11 mouse cellular contexts compared by ENCODE assay signal in genomic region chr9:91382111-91382379, GRCm38 (mm10). TPM values are rescaled to one million over a fixed set of nuclear protein-coding genes. Genes with fewer than 3 reads are reported as not detected.
A peak's percentile ranks its signal among the peaks of the same experiment; 100 is the strongest.
DNase-seq lines count a peak whose midpoint lies in the region; ATAC-seq lines count a peak whose summit lies in the region.
"Had no signal": no experiment of that assay in that cellular context is flagged by ENCODE, and none has a peak within 500 bp of the region (broad histone marks: within the 10 kb centered on the region; RNA-seq: fewer than 3 reads in every experiment).

No protein-coding gene starts in this region.

- H3K27ac ChIP-seq in heart, embryonic 15.5 days, result no peak overlapping the region
- no peak overlapping the region for H3K27ac ChIP-seq in embryonic facial prominence, embryonic 11.5 days (replicated peaks; ENCODE audit: low read depth, low read length)
- peak overlapping the region; percentile 93 for H3K27ac ChIP-seq in hindbrain, embryonic 11.5 days (ENCODE audit: low read depth, low read length)
- H3K27ac ChIP-seq in midbrain, embryonic 14.5 days (replicated peaks; ENCODE audit: low read depth, low read length), result peak overlapping the region; percentile 89

- no peaks in the 10 kb centered on the region for H3K36me3 ChIP-seq in heart, embryonic 15.5 days
- H3K36me3 ChIP-seq in embryonic facial prominence, embryonic 11.5 days (replicated peaks; ENCODE audit: control insufficient read depth, insufficient read depth, low read depth, low read length), result no peaks in the 10 kb centered on the region
- H3K36me3 ChIP-seq in hindbrain, embryonic 11.5 days (ENCODE audit: control insufficient read depth, insufficient read depth, low read length), result no peaks in the 10 kb centered on the region
- H3K36me3 ChIP-seq in midbrain, embryonic 14.5 days (ENCODE audit: control insufficient read depth, insufficient read depth, low read length), result no peaks in the 10 kb centered on the region

- H3K9me3 ChIP-seq in heart, embryonic 15.5 days (replicated peaks), result no peaks in the 10 kb centered on the region
- H3K9me3 ChIP-seq in embryonic facial prominence, embryonic 11.5 days (replicated peaks; ENCODE audit: control insufficient read depth, low read length), result no peaks in the 10 kb centered on the region
- H3K9me3 ChIP-seq in hindbrain, embryonic 11.5 days (ENCODE audit: control insufficient read depth, low read length), result no peaks in the 10 kb centered on the region
- H3K9me3 ChIP-seq in midbrain, embryonic 14.5 days (ENCODE audit: control insufficient read depth, low read length), result no peaks in the 10 kb centered on the region

- no peak overlapping the region for H3K9ac ChIP-seq in heart, embryonic 15.5 days
- 0 out of 2 replicates have a peak overlapping the region, but pooled peaks have one; percentile 22 for H3K9ac ChIP-seq in embryonic facial prominence, embryonic 11.5 days (replicated peaks; ENCODE audit: low read length)
- H3K9ac ChIP-seq in hindbrain, embryonic 11.5 days (ENCODE audit: low read depth, low read length), result peak overlapping the region; percentile 89
- H3K9ac ChIP-seq in midbrain, embryonic 14.5 days (replicated peaks; ENCODE audit: low read length), result peak overlapping the region; percentile 65

- H3K4me3 ChIP-seq in heart, embryonic 15.5 days, result peak overlapping the region; percentile 63
- no peak overlapping the region for H3K4me3 ChIP-seq in embryonic facial prominence, embryonic 11.5 days (ENCODE audit: low read depth, low read length)
- H3K4me3 ChIP-seq in hindbrain, embryonic 11.5 days (ENCODE audit: low read depth, low read length), result peak overlapping the region; percentile 57
- H3K4me3 ChIP-seq in midbrain, embryonic 14.5 days (replicated peaks; ENCODE audit: low read depth, low read length), result peak overlapping the region; percentile 45

- peaks cover 99% of the 10 kb centered on the region for H3K27me3 ChIP-seq in heart, embryonic 15.5 days
- H3K27me3 ChIP-seq in embryonic facial prominence, embryonic 11.5 days (ENCODE audit: control insufficient read depth, insufficient read depth, low read length), result peaks cover 82% of the 10 kb centered on the region
- H3K27me3 ChIP-seq in hindbrain, embryonic 11.5 days (ENCODE audit: control insufficient read depth, insufficient read depth, low read length), result peaks cover 68% of the 10 kb centered on the region
- H3K27me3 ChIP-seq in midbrain, embryonic 14.5 days (ENCODE audit: control insufficient read depth, insufficient read depth, low read length), result peaks cover 64% of the 10 kb centered on the region

- 7% methylated on average over 2 of the region's 2 CpGs for WGBS in heart, embryonic 15.5 days
- 2% methylated on average over 2 of the region's 2 CpGs for WGBS in embryonic facial prominence, embryonic 11.5 days
- WGBS in hindbrain, embryonic 11.5 days, result 2% methylated on average over 2 of the region's 2 CpGs
- WGBS in midbrain, embryonic 14.5 days, result 5% methylated on average over 2 of the region's 2 CpGs

- no peak for ATAC-seq in heart, embryonic 15.5 days (replicated peaks; ENCODE audit: insufficient number of reproducible peaks, insufficient read depth, low FRiP score, low read depth)
- no peak for ATAC-seq in embryonic facial prominence, embryonic 11.5 days (replicated peaks; ENCODE audit: insufficient number of reproducible peaks, low FRiP score, low TSS enrichment, low read depth)
- no peak for ATAC-seq in hindbrain, embryonic 11.5 days (ENCODE audit: low FRiP score)
- ATAC-seq in midbrain, embryonic 14.5 days (ENCODE audit: low FRiP score, low TSS enrichment), result no peak

- peak overlapping the region; percentile 96 for H3K4me2 ChIP-seq in heart, embryonic 15.5 days
- H3K4me2 ChIP-seq in embryonic facial prominence, embryonic 11.5 days (ENCODE audit: low read depth, low read length), result no peak overlapping the region; the same call in 1 of the 2 replicates
- H3K4me2 ChIP-seq in hindbrain, embryonic 11.5 days (replicated peaks; ENCODE audit: low read depth, low read length), result peak overlapping the region; percentile 87
- H3K4me2 ChIP-seq in midbrain, embryonic 14.5 days (ENCODE audit: low read length), result peak overlapping the region; percentile 59

- intact Hi-C loops in gastrocnemius, postnatal 36 days (cut with DNase I), result no loop called here

- DNase-seq in heart, postnatal 4 days, result no peak
- DNase-seq in embryonic facial prominence, embryonic 11.5 days (ENCODE audit: low spot score), result no peak
- no peak for DNase-seq in hindbrain, embryonic 11.5 days (ENCODE audit: low spot score)
- no peak for DNase-seq in midbrain, embryonic 14.5 days
- no peak for DNase-seq in spleen, adult 18-20 months
- DNase-seq in thymus, postnatal 36 days, result no peak
- DNase-seq in gastrocnemius, postnatal 36 days, result no peak
- DNase-seq: kidney, postnatal 25 days had no signal

- H3K4me1 ChIP-seq in heart, embryonic 15.5 days (replicated peaks), result peaks cover 19% of the 10 kb centered on the region
- no peaks in the 10 kb centered on the region; the same call in 1 of the 2 replicates for H3K4me1 ChIP-seq in embryonic facial prominence, embryonic 11.5 days (ENCODE audit: control insufficient read depth, insufficient read depth, low read length)
- no peaks in the 10 kb centered on the region; the same call in none of the 2 replicates for H3K4me1 ChIP-seq in hindbrain, embryonic 11.5 days (replicated peaks; ENCODE audit: control insufficient read depth, insufficient read depth, low read length)
- H3K4me1 ChIP-seq in midbrain, embryonic 14.5 days (ENCODE audit: control insufficient read depth, insufficient read depth, low read length), result 0 out of 2 replicates have a peak, but pooled peaks cover 6% of the 10 kb centered on the region

RNA-seq across cellular contexts. Expression of gene Zic1, which starts 16.4 kb away (rescaled TPM):
- polyA plus RNA-seq in heart, embryonic 15.5 days (2015; fragmentation: Nextera tagmentation; extraction: Ambion mirVana), result 0.11 and 0.13 TPM in 2 replicates
- total RNA-seq in heart, postnatal 4 days (2021), result not detected
- 3.3 and 3.5 TPM in 2 replicates for polyA plus RNA-seq in embryonic facial prominence, embryonic 11.5 days (2014; fragmentation: Nextera tagmentation; extraction: Ambion mirVana)
- polyA plus RNA-seq in hindbrain, embryonic 11.5 days (2014; fragmentation: Nextera tagmentation; extraction: Ambion mirVana), result 18.2 and 23.8 TPM in 2 replicates
- 17.8 and 18.5 TPM in 2 replicates for polyA plus RNA-seq in midbrain, embryonic 14.5 days (2014; fragmentation: Nextera tagmentation; extraction: Ambion mirVana)
- 1 to 10 TPM; 1.3 to 2.8 TPM for total RNA-seq in gastrocnemius, postnatal 36 days (2021)
- total RNA-seq: neutrophil, adult 5-6 weeks had no signal

RNA-seq across cellular contexts. Expression of gene Zic4, which starts 19.8 kb away (rescaled TPM):
- polyA plus RNA-seq in heart, embryonic 15.5 days (2015; fragmentation: Nextera tagmentation; extraction: Ambion mirVana), result 0.10 TPM in 1 of 2 replicates, not detected in the other
- total RNA-seq in heart, postnatal 4 days (2021), result not detected
- 6.7 and 6.9 TPM in 2 replicates for polyA plus RNA-seq in embryonic facial prominence, embryonic 11.5 days (2014; fragmentation: Nextera tagmentation; extraction: Ambion mirVana)
- 32.8 and 36.5 TPM in 2 replicates for polyA plus RNA-seq in hindbrain, embryonic 11.5 days (2014; fragmentation: Nextera tagmentation; extraction: Ambion mirVana)
- 32.4 and 49.1 TPM in 2 replicates for polyA plus RNA-seq in midbrain, embryonic 14.5 days (2014; fragmentation: Nextera tagmentation; extraction: Ambion mirVana)
- total RNA-seq in gastrocnemius, postnatal 36 days (2021), result under 1 TPM in 1 of 2 experiments, not detected in 1; 0.43 TPM
- total RNA-seq: neutrophil, adult 5-6 weeks had no signal
- polyA plus RNA-seq: liver, embryonic 11.5 days had no signal

Comparison
In these comparisons a context has a peak if more than half of its experiments do, and no peak if none do; other contexts are left out.
1. H3K27ac ChIP-seq: peak in hindbrain, embryonic 11.5 days (single experiment) and midbrain, embryonic 14.5 days (single experiment); none in heart, embryonic 15.5 days (single experiment) and embryonic facial prominence, embryonic 11.5 days (single experiment).